27 mouse cellular contexts compared by ENCODE assay signal in the genomic region with DNA sequence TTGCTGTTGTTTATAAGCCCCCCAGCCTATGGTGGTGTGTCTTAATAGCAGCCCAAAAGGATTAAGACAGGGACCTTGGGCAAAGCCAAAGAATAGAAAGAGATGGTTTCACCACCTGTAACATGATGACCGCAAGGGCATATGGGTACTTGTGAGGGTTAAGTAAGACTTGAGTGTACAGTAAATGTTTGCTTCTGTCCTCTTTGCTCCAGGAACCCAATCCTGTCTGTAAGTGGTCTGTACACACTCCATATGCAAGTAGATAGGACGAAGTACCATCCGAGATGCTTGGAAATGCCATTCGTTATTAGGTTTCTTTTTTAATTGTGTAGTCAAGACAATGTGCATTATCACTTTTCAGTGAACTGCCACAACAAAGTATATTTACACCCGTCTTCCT. TPM values are rescaled to one million over a fixed set of nuclear protein-coding genes. Genes with fewer than 3 reads are reported as not detected.
DNase-seq lines count a peak whose midpoint lies in the region; ATAC-seq and TF ChIP-seq lines count a peak whose summit lies in the region.
"Had no signal": no experiment of that assay in that cellular context is flagged by ENCODE, and none has a peak within 500 bp of the region (broad histone marks: within the 10 kb centered on the region; RNA-seq: fewer than 3 reads in every experiment).

No protein-coding gene starts in this region.

- 62% methylated on average over 5 of the region's 5 CpGs for WGBS in lung, embryonic 14.5 days
- 66% methylated on average over 5 of the region's 5 CpGs for WGBS in lung, embryonic 16.5 days
- WGBS in lung, adult 2 months = 73% methylated on average over 5 of the region's 5 CpGs
- 95% methylated on average over 5 of the region's 5 CpGs for WGBS in olfactory bulb, adult 2 months

- TF ChIP-seq POLR2A in lung, adult 2 months (IDR thresholded peaks at IDR 0.05; ENCODE audit: borderline replicate concordance, extremely low read depth, low read depth, low read length) = no peak
- no peak for TF ChIP-seq POLR2A in olfactory bulb, adult 2 months (IDR thresholded peaks at IDR 0.05; ENCODE audit: insufficient read depth, low read depth, low read length)

- H3K4me2 ChIP-seq in lung, embryonic 14.5 days = no peak overlapping the region
- no peak overlapping the region for H3K4me2 ChIP-seq in lung, embryonic 16.5 days (ENCODE audit: low read depth, low read length)
- H3K4me2 ChIP-seq: embryonic facial prominence, embryonic 13.5 days; embryonic facial prominence, embryonic 15.5 days; forebrain, embryonic 12.5 days had no signal

- no peak overlapping the region for H3K27ac ChIP-seq in lung, embryonic 14.5 days (ENCODE audit: low read depth)
- peak overlapping the region; percentile 87; the same call in 1 of the 2 replicates for H3K27ac ChIP-seq in lung, embryonic 16.5 days (ENCODE audit: low read length)
- H3K27ac ChIP-seq in olfactory bulb, adult 2 months (ENCODE audit: insufficient read depth, low read depth, low read length) = peak overlapping the region; percentile 70; the same call in 1 of the 2 replicates
- H3K27ac ChIP-seq: embryonic facial prominence, embryonic 13.5 days; embryonic facial prominence, embryonic 15.5 days; forebrain, embryonic 12.5 days had no signal

- no peak for TF ChIP-seq CTCF in lung, embryonic 14.5 days (IDR thresholded peaks at IDR 0.05; ENCODE audit: low read depth)
- no peak for TF ChIP-seq CTCF in lung, adult 2 months (IDR thresholded peaks at IDR 0.05; ENCODE audit: insufficient read depth, low read length)
- no peak for TF ChIP-seq CTCF in olfactory bulb, adult 2 months (IDR thresholded peaks at IDR 0.05; ENCODE audit: insufficient read depth, low read depth, low read length)

- no peak for ATAC-seq in lung, embryonic 14.5 days (ENCODE audit: insufficient read depth)
- ATAC-seq in lung, embryonic 16.5 days (ENCODE audit: low read depth) = peak; percentile 49
- no peak for ATAC-seq in monocyte, adult 5-6 weeks (replicated peaks; ENCODE audit: insufficient number of reproducible peaks, low FRiP score, low TSS enrichment, poor library complexity, severe bottlenecking)
- ATAC-seq: forebrain, embryonic 14.5 days had no signal

- no peak overlapping the region for H3K4me3 ChIP-seq in lung, embryonic 14.5 days (ENCODE audit: low read depth, low read length)
- no peak overlapping the region for H3K4me3 ChIP-seq in lung, embryonic 16.5 days (ENCODE audit: low read length)
- no peak overlapping the region for H3K4me3 ChIP-seq in lung, adult 2 months (replicated peaks; ENCODE audit: extremely low read depth, low read depth, low read length)
- H3K4me3 ChIP-seq in olfactory bulb, adult 2 months (ENCODE audit: insufficient read depth, low read depth, low read length) = no peak overlapping the region
- H3K4me3 ChIP-seq: embryonic facial prominence, embryonic 13.5 days; embryonic facial prominence, embryonic 15.5 days; erythroblast, embryonic 14.5 days; forebrain, embryonic 10.5 days; forebrain, embryonic 12.5 days had no signal

- no peaks in the 10 kb centered on the region for H3K36me3 ChIP-seq in lung, embryonic 14.5 days (ENCODE audit: insufficient read depth)
- H3K36me3 ChIP-seq in lung, embryonic 16.5 days (ENCODE audit: control insufficient read depth, insufficient read depth, low read length) = no peaks in the 10 kb centered on the region
- H3K36me3 ChIP-seq: embryonic facial prominence, embryonic 13.5 days; embryonic facial prominence, embryonic 15.5 days; forebrain, embryonic 10.5 days; forebrain, embryonic 12.5 days had no signal

- DNase-seq in lung, embryonic 14.5 days = peak; percentile 10
- DNase-seq in lung, postnatal 14 days = no peak
- no peak for DNase-seq in lung, adult 2 months
- DNase-seq in lung, postnatal 25 days (ENCODE audit: low spot score) = peak; percentile 41
- no peak for DNase-seq in lung, postnatal 4 days
- DNase-seq: adrenal gland, adult 2 months; adrenal gland, postnatal 10 days; adrenal gland, postnatal 25 days; cerebellum, adult 11 months; cerebellum, adult 18-20 months; cerebellum, adult 8-10 months; cerebellum, adult 9-11 months; cerebellum, postnatal 14 days; cerebellum, postnatal 36 days; embryo, embryonic 11 days had no signal

- peaks cover 4% of the 10 kb centered on the region for H3K4me1 ChIP-seq in lung, embryonic 14.5 days (ENCODE audit: insufficient read depth)
- H3K4me1 ChIP-seq in lung, embryonic 16.5 days (replicated peaks; ENCODE audit: control insufficient read depth, insufficient read depth, low read length) = peaks cover 24% of the 10 kb centered on the region
- peaks cover 2% of the 10 kb centered on the region; the same call in 1 of the 2 replicates for H3K4me1 ChIP-seq in lung, adult 2 months (ENCODE audit: control insufficient read depth, insufficient read depth, low read length)
- H3K4me1 ChIP-seq in olfactory bulb, adult 2 months (ENCODE audit: control insufficient read depth, insufficient read depth, low read length) = peaks cover 12% of the 10 kb centered on the region

- no peaks in the 10 kb centered on the region for H3K9me3 ChIP-seq in lung, embryonic 14.5 days (ENCODE audit: low read depth, low read length)
- no peaks in the 10 kb centered on the region for H3K9me3 ChIP-seq in lung, embryonic 16.5 days (ENCODE audit: control insufficient read depth, low read length)
- H3K9me3 ChIP-seq: embryonic facial prominence, embryonic 13.5 days; embryonic facial prominence, embryonic 15.5 days; forebrain, embryonic 10.5 days; forebrain, embryonic 12.5 days had no signal

- H3K9ac ChIP-seq in lung, embryonic 14.5 days = no peak overlapping the region
- H3K9ac ChIP-seq in lung, embryonic 16.5 days (ENCODE audit: low read length) = no peak overlapping the region
- H3K9ac ChIP-seq: embryonic facial prominence, embryonic 13.5 days; embryonic facial prominence, embryonic 15.5 days; forebrain, embryonic 12.5 days had no signal

- no peaks in the 10 kb centered on the region for H3K27me3 ChIP-seq in lung, embryonic 14.5 days (ENCODE audit: insufficient read depth, low read length)
- no peaks in the 10 kb centered on the region for H3K27me3 ChIP-seq in lung, embryonic 16.5 days (ENCODE audit: control insufficient read depth, insufficient read depth, low read depth, low read length)
- H3K27me3 ChIP-seq: embryonic facial prominence, embryonic 13.5 days; embryonic facial prominence, embryonic 15.5 days; forebrain, embryonic 12.5 days had no signal

RNA-seq across cellular contexts. Expression of a gene that starts 33.6 kb away (rescaled TPM):
- 84.8 and 86.2 TPM in 2 replicates for polyA plus RNA-seq in lung, embryonic 14.5 days (2014; fragmentation: Nextera tagmentation; extraction: Ambion mirVana)
- polyA plus RNA-seq in lung, embryonic 16.5 days (2015; fragmentation: Nextera tagmentation; extraction: Ambion mirVana) = 72.2 and 82.1 TPM in 2 replicates
- polyA plus RNA-seq in lung, adult 2 months (2012; rRNA removed) = 9.8 and 10.3 TPM in 2 replicates
- not detected in 2 replicates for polyA plus RNA-seq in olfactory bulb, adult 2 months (2012; ENCODE audit: insufficient read depth, insufficient read length, low replicate concordance, missing spikeins)
- total RNA-seq in monocyte, adult 5-6 weeks (2017) = 36.1 to 45.9 TPM (median 37.8 TPM) in 3 replicates

RNA-seq across cellular contexts. Expression of a gene that starts 44.4 kb away (rescaled TPM):
- 0.43 and 0.91 TPM in 2 replicates for polyA plus RNA-seq in lung, embryonic 14.5 days (2014; fragmentation: Nextera tagmentation; extraction: Ambion mirVana)
- polyA plus RNA-seq in lung, embryonic 16.5 days (2015; fragmentation: Nextera tagmentation; extraction: Ambion mirVana) = 4.6 and 5.1 TPM in 2 replicates
- polyA plus RNA-seq in lung, adult 2 months (2012; rRNA removed) = 21.4 and 26.7 TPM in 2 replicates
- polyA plus RNA-seq in olfactory bulb, adult 2 months (2012; ENCODE audit: insufficient read depth, insufficient read length, low replicate concordance, missing spikeins) = not detected in 2 replicates
- total RNA-seq in monocyte, adult 5-6 weeks (2017) = 2.4 TPM in 1 of 3 replicates, not detected in the others
- total RNA-seq: common myeloid progenitor, adult 5-6 weeks; ES-E14 had no signal
- polyA plus RNA-seq: C2C12; embryonic facial prominence, embryonic 13.5 days; forebrain, embryonic 12.5 days had no signal

Comparison
In these comparisons a context has a peak if more than half of its experiments do, and no peak if none do; other contexts are left out.
1. DNase-seq: peak in lung, embryonic 14.5 days (single experiment) and lung, postnatal 25 days (single experiment); none in lung, postnatal 14 days (single experiment), lung, adult 2 months (single experiment) and lung, postnatal 4 days (0 of 2).